Mouse (Mus musculus) stomach, postnatal 0 days (tissue): ENCODE data around the gene Thnsl2. TPM values are rescaled to one million over a fixed set of nuclear protein-coding genes. Genes with fewer than 3 reads are reported as not detected.

Experiments
- ATAC-seq: fragments of 200-750 bp; cut with Nextera tagmentation; 2 replicates; pipeline ENCODE4 v1.8.0; 2017; ENCODE audit not compliant: low FRiP score, low TSS enrichment
- DNase-seq: peaks from one replicate; pipeline ENCODE4 v3.0.0-alpha.2; 2016; ENCODE audit warnings: low spot score
- H3K27ac ChIP-seq: fragments of 300-500 bp; sonication (generic); replicated peaks from 2 replicates; pipeline ENCODE4 v1.5.1; 2014; ENCODE audit warnings: mild to moderate bottlenecking, control low read depth
- H3K27me3 ChIP-seq: fragments of 300-500 bp; sonication (generic); 2 replicates; pipeline ENCODE4 v1.6.1; 2014; ENCODE audit warnings: low read length; ENCODE audit not compliant: control insufficient read depth, insufficient read depth
- H3K36me3 ChIP-seq: fragments of 300-500 bp; sonication (generic); 2 replicates; pipeline ENCODE4 v1.6.1; 2014; ENCODE audit warnings: low read length, mixed read lengths; ENCODE audit not compliant: control insufficient read depth, insufficient read depth
- H3K4me1 ChIP-seq: fragments of 300-500 bp; sonication (generic); replicated peaks from 2 replicates; pipeline ENCODE4 v1.6.1; 2014; ENCODE audit warnings: antibody characterized with exemption; ENCODE audit not compliant: control insufficient read depth, insufficient read depth
- H3K4me2 ChIP-seq: fragments of 300-500 bp; sonication (generic); replicated peaks from 2 replicates; pipeline ENCODE4 v1.6.1; 2014; ENCODE audit warnings: low read depth, mild to moderate bottlenecking, control low read depth, moderate library complexity
- H3K4me3 ChIP-seq: fragments of 300-500 bp; sonication (generic); 2 replicates; pipeline ENCODE4 v1.5.1; 2014; ENCODE audit warnings: low read depth, low read length, control low read depth
- H3K9ac ChIP-seq: fragments of 300-500 bp; sonication (generic); 2 replicates; pipeline ENCODE4 v1.6.1; 2014; ENCODE audit warnings: mild to moderate bottlenecking, low read length, control low read depth, mixed read lengths
- H3K9me3 ChIP-seq: fragments of 300-500 bp; sonication (generic); 2 replicates; pipeline ENCODE4 v1.6.1; 2016; ENCODE audit warnings: low read length; ENCODE audit not compliant: control insufficient read depth
- CTCF ChIP-seq: IDR thresholded peaks from 2 replicates; pipeline ENCODE4 v1.5.1; 2016; ENCODE audit warnings: antibody characterized with exemption, low read depth, mild to moderate bottlenecking, moderate library complexity
- EP300 ChIP-seq: optimal IDR thresholded peaks from 2 replicates; pipeline ENCODE3; 2016; ENCODE audit warnings: antibody characterized with exemption
- WGBS: fragments of 180-500 bp; shearing (Covaris S2); extraction: QIAGEN DNeasy Blood & Tissue Kit; methylation state at CpG from one replicate; pipeline ENCODE4 v1.1.7; 2014; 5-methylcytosine and 5-hydroxymethylcytosine counted together
- polyA plus RNA-seq: library from polyadenylated mRNA; unstranded; fragments of >200 nt; fragmentation: Nextera tagmentation; extraction: Ambion mirVana; gene quantifications from 2 replicates; pipeline ENCODE4 v1.2.1, GENCODE M21; 2015

The Thnsl2 gene
- polyA plus RNA-seq, 1 experiment from 2014 or later, result 10.0 TPM

- Histone ChIP-seq H3K27me3 (no peaks in the 10 kb centered on the region), H3K9me3 (no peaks in the 10 kb centered on the region), H3K4me3 (no peak overlapping the region), H3K9ac (no peak overlapping the region), H3K27ac (no peak overlapping the region), H3K36me3 (no peaks in the 10 kb centered on the region), H3K4me2 (no peak overlapping the region), H3K4me1 (no peaks in the 10 kb centered on the region)
- 64% methylated on average over 3 of the region's 3 CpGs for WGBS
- TF ChIP-seq CTCF (no peak), EP300 (no peak)
- no peak for DNase-seq
- no peak for ATAC-seq
Measured at GRCm38 (mm10) chr6:71126290-71126689, 17.9 kb downstream of the Thnsl2 start.

GRCm38 (mm10) chr6:71125043-71125893, 19.0 kb downstream of the Thnsl2 start:
- H3K9me3 ChIP-seq, result no peaks in the 10 kb centered on the region
- H3K4me2 ChIP-seq, result no peak overlapping the region
- DNase-seq (peak; percentile 87), ATAC-seq (peak; percentile 78)
- no peak overlapping the region for H3K9ac ChIP-seq
- peak; percentile 95 for TF ChIP-seq CTCF
- TF ChIP-seq EP300, result no peak
- no peaks in the 10 kb centered on the region for H3K36me3 ChIP-seq
- WGBS, result 4% methylated on average over 3 of the region's 3 CpGs
- H3K27me3 ChIP-seq, result no peaks in the 10 kb centered on the region
- no peak overlapping the region for H3K27ac ChIP-seq
- H3K4me3 ChIP-seq, result no peak overlapping the region
- H3K4me1 ChIP-seq, result no peaks in the 10 kb centered on the region

DNA sequence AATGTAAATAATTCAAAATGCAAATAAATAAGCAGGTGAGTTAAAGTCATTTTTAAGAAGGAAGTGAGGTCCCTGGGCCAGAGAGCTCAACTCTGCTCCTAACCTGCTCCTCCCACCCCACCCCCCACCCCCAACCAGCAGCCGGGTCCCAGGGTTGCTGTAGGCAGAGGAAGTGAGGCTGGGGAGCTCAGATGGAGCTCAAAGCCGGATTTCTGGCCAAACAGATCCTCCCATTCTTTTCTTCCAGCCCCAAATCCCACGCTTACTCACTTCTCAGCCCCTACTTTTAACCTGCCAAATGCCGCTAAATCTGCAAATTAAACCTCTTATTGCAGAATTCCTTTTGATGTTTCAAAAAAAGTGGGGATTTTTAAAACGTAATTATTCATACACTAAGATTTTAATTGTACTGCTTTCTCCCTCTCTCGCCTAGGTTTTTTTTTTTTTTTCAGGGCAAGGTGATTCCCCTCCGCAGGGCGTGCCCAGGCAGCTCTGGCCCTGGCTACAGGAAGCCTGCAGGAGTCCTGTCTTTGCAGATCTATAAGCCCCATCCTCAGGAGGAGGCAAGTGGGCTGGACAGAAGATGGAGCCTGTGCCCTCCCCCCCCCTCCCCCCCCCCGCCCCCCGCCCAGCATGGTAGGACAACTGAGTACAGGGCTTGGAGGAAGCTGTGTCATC, 24.5 kb downstream of the Thnsl2 start:
- no peak overlapping the region for H3K27ac ChIP-seq
- no peaks in the 10 kb centered on the region for H3K9me3 ChIP-seq
- H3K4me2 ChIP-seq, result no peak overlapping the region
- no peak overlapping the region for H3K4me3 ChIP-seq
- ATAC-seq (no peak), DNase-seq (no peak)
- H3K4me1 ChIP-seq, result no peaks in the 10 kb centered on the region
- no peaks in the 10 kb centered on the region for H3K27me3 ChIP-seq
- H3K9ac ChIP-seq, result no peak overlapping the region
- no peak for TF ChIP-seq EP300
- TF ChIP-seq CTCF, result no peak
- no peaks in the 10 kb centered on the region for H3K36me3 ChIP-seq
- WGBS, result 24% methylated on average over 8 of the region's 10 CpGs

DNA sequence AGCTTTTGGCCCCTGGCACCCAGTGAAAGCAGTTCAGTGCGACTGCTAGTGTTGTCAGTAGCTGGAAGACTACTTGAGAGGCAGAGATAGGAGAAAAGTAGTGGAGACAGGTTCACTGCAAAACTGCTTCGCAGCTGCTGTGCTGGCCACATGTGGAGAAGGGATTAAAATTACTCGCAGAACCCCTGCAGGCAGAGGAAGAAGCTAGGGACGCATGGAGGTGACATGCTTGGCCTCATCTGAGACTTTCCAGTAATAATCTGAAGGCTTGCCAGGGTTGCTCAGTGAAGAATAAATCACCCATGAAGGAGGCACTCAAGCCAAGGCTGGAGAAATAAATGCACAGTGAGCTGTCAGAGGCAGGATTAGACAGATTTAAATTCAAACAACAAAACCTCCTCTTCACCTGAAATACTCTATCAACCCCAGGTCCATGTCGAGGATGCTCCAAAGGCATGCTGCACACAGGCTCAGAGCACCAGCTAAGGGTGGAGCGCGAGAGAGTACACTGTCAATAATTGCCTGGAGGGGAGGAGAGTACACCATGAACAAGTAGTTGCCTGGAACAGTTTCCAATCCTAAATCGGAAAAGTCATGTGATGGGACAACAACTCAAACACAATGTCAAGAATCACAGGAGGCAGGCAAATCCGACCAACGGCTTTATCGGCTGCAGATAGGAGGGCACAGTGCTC, 32.7 kb downstream of the Thnsl2 start:
- WGBS, result 55% methylated on average over 11 of the region's 11 CpGs
- DNase-seq, result no peak
- no peak overlapping the region for H3K4me2 ChIP-seq
- ATAC-seq, result no peak
- no peak overlapping the region for H3K9ac ChIP-seq
- H3K36me3 ChIP-seq, result no peaks in the 10 kb centered on the region
- H3K27ac ChIP-seq, result no peak overlapping the region
- no peak overlapping the region for H3K4me3 ChIP-seq
- H3K4me1 ChIP-seq, result no peaks in the 10 kb centered on the region; the same call in 1 of the 2 replicates
- no peaks in the 10 kb centered on the region for H3K27me3 ChIP-seq
- TF ChIP-seq CTCF (no peak), EP300 (no peak)
- no peaks in the 10 kb centered on the region for H3K9me3 ChIP-seq

DNA sequence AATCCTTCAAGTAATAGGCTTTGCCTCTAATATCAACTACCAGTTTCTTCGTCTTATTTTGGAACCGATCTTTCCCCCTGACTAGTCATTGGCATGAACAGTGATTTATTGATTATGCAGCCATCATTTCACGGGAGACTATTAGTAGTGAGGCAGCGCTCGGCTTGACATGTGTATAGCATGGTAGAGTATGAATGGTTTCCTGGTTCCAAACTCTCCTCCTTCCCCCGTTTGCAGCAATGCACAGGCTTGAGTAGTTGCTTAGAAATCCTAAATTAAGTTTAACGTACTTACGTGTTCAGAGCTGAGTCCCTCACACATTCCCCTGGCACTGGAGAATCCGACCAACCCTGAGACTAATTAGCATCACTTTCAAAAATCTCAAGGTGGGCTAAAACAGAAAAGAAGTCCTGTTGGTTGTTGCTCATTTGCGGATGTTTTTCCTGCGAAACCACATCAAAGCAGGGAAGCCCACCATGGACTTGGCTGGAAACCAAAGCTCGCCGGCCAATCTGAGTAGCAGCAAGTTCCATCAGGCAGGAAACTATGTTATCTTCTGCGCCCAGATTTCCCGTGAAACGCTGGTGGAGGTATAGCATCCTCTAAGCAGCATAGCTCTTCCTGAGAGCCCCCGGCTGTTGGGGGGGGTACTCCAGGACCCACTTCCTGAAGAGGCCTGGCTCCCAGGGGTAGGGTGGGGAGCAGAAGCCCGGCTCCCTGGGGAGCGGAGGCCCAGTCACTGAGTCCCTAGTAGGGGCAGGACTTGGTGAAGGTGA, 37.9 kb downstream of the Thnsl2 start:
- Histone ChIP-seq H3K4me2 (no peak overlapping the region), H3K27me3 (no peaks in the 10 kb centered on the region), H3K27ac (no peak overlapping the region), H3K9me3 (no peaks in the 10 kb centered on the region), H3K4me1 (no peaks in the 10 kb centered on the region), H3K9ac (no peak overlapping the region), H3K4me3 (no peak overlapping the region), H3K36me3 (no peaks in the 10 kb centered on the region)
- WGBS, result 70% methylated on average over 19 of the region's 19 CpGs
- DNase-seq (no peak), ATAC-seq (no peak)
- TF ChIP-seq CTCF (no peak), EP300 (no peak)
